Mouse (Mus musculus): ENCODE data around the gene Krcc1. TPM values are rescaled to one million over a fixed set of nuclear protein-coding genes. Genes with fewer than 3 reads are reported as not detected.
"Not testable (repeated sequence)": the region's sequence is repeated elsewhere in the genome, so short reads cannot be mapped to it uniquely, and the experiment has no call there.

Krcc1 gene
- total RNA-seq, 2 experiments from 2014 or later, result 67.0 to 79.3 TPM

DNA sequence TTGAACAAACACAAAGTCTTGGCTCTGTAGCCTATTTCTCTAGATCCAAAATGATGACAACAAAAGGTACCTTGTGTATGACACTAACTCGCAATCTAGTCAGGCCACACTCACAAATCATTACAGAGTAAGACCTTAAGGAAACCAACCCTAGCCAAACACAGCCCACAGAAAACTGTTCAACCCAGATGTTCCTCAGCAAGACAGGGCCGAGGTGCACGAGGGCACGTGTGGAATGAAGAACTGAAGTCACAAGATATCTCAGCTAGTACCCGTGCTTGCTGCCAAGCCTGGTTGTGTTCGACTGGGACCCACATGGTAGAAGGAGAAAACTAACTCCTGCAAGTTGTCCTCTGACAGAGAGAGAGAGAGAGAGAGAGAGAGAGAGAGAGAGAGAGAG, 58.4 kb downstream of the Krcc1 start:
- no peak for DNase-seq (ENCODE audit: low spot score in 2 of 2)

DNA sequence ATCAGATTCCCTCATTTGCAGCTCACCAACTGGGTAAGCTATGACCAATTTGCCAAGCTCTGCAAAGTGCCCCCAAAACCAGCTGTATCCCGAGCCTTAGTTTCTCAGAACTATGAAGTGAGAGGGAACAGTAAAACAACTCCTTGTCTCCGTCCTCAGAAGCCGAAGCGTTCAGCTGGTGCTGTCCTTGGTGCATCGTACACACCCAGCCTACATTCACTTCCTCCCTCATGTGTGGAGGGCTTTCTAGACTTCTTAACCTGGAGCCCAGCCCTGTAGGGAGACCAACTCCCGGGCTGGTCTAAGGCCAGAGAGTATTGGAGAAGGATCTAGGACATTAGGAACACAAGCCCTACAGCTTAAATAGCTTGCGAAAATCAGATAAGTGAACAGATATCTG, 59.0 kb downstream of the Krcc1 start:
- DNase-seq (ENCODE audit: low spot score in 2 of 2), result no peak

DNA sequence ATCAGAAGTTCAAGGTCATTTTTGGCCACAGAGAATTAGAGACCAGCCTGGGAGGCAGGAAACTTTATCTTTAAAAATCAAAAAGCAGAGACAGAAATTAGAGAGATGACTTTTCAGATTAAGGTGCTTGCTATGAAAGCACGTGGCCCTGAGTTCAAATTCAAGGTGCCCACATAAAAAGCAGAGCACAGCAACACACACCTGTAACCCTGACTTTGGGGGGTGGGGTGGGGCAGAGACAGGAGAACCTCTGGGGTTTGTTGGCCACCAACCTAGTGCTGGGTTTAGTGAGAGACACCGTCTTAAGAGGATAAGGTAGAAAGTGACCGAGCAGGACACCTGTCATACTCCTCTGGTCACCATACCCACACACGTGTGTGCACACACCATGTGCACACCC, 60.0 kb downstream of the Krcc1 start:
- DNase-seq (ENCODE audit: low spot score in 2 of 2), result not testable (repeated sequence)

DNA sequence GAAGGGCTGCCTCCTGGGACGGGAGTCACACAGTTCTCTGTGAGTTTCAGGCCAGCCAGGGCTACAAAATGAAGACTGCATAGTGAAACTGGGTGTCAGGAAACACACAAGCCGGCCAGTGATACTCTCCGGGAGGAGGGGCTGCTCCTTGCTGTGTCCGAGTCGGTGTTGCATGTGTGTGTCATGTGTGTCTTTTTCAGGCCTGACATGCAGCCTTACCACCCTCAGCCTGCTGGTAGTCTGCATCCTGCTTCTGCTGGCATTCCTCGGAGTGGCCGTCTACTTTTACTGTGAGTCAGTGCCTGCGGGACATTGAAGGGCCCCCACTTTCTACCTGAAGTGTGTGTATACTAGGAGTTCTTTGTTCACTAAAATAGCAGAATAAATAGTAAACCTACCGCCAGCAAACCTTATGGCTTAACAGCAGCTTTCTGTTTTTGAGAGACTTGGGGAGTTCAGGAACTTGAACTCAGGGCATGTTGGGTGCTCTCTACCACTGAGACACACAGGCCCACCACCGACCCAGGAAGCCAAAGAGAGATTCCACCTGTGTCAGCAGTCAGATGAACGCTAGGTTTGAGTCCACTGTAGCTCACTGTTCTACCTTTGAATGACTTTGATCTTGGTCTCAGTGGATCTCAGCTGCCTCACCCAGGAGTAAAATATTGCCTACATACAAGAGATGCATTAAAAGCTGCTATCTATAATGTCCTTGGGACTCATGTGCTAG, 60.9 kb downstream of the Krcc1 start:
- no peak for DNase-seq (ENCODE audit: low spot score in 2 of 2)

DNA sequence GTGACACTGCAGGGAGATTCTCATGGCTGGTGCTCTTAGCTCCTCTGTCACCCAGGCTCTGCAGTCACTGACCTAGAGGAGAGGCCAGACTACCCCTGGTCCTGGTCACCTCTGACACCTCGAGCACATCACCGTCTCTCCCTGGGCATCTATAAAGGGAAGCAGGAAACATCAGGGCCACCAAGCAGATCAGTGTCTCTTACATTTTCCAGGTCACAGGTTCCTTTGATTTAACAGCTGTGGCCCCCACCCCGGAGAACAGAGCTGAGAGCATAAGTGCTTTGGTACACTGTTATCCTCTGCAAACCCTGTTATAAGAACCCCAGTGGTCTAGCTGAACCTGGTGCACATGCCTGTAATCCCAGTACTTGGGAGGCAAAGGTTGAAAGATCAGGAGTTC, 61.6 kb downstream of the Krcc1 start:
- no peak for DNase-seq (ENCODE audit: low spot score in 2 of 2)

DNA sequence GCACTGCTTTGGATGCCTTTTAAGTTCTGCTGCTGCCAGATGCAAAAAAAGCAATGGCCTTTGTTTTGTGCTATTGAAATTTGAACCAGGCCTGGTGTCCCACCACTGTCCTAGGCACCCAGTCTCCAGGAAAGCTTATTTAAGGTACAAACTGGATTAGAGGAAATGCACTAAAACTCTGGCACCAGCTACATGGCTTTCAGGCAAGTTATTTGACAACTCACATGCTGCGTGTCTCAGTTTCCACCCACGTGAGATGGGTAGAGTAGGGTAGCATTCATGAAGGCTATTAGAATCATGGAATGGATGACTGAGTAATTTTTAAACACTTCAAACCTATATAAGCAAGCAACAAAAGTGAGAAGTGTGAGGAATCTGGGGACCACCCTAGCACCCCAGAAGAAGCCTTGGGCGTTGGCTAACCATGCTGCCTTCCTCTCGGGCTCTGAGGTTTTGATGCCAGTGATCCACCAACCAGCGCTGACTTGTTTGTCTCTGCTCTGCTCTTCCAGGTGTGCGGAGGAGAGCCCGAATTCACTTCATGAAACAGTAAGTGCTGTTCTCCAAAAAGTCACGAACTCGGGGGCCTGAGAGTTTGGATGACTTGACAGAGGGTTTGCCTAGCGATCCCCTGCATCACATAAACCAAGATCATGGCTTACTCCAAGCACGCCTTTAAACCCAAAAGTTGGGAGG, 62.2 kb downstream of the Krcc1 start:
- DNase-seq (ENCODE audit: low spot score in 2 of 2), result no peak

Small RNAs within 50 kb of the gene (microRNA-seq; reads per million reads assigned to microRNA genes)
- 29.3 to 96.1 reads per million in 2 experiments for gene Mir8112 (ENCODE audit: borderline number of aligned reads in 2 of 2)

Other genes starting within 250 kb of the Krcc1 start
- 10 to 100 TPM; 16.6 to 17.3 TPM for gene Thnsl2, start 127.2 kb upstream of the Krcc1 start, total RNA-seq (2021)
- not detected for gene Fabp1, start 71.8 kb upstream of the Krcc1 start, total RNA-seq (2021)
- under 1 TPM; 0.27 to 0.90 TPM for gene Smyd1, start 50.6 kb downstream of the Krcc1 start, total RNA-seq (2021)
- under 1 TPM in 1 of 2 experiments, not detected in 1; 0.61 TPM for gene Cd8b1, start 51.1 kb downstream of the Krcc1 start, total RNA-seq (2021)
- under 1 TPM in 1 of 2 experiments, not detected in 1; 0.74 TPM for gene Cd8a, start 101.8 kb downstream of the Krcc1 start, total RNA-seq (2021)
- gene Rmnd5a, start 169.0 kb downstream of the Krcc1 start, total RNA-seq (2021), result 10 to 100 TPM; 72.9 to 92.6 TPM
- gene Rnf103, start 222.2 kb downstream of the Krcc1 start, total RNA-seq (2021), result 10 to 100 TPM; 33.8 to 34.7 TPM

Data from adrenal gland, adult 18-20 months (tissue).